Mouse (Mus musculus) inflammation-experienced regulatory T-cells, adult 6 months (primary cell): ENCODE results near the gene Vmn1r172. TPM values are rescaled to one million over a fixed set of nuclear protein-coding genes. Genes with fewer than 3 reads are reported as not detected.
"Not testable (repeated sequence)": the region's sequence is repeated elsewhere in the genome, so short reads cannot be mapped to it uniquely, and the experiment has no call there.

ENCODE experiments used
- ATAC-seq: one replicate; pipeline ENCODE4 v1.8.0; 2017
- polyA plus RNA-seq, 3 experiments: library from polyadenylated mRNA; unstranded; fragments of 100-300 nt; shearing (Covaris generic); gene quantifications; one replicate each; pipeline ENCODE4 v1.2.1; 2017

The Vmn1r172 gene
- polyA plus RNA-seq = not detected

- no peak for ATAC-seq
Observed at GRCm38 (mm10) chr7:23658016-23658415, at the start of gene Vmn1r172. TSS of gene Vmn1r172 (plus strand) at chr7:23658316.

GRCm38 (mm10) chr7:23630422-23630821 is 27.7 kb upstream of the Vmn1r172 start, which contains the start of gene Vmn1r171:
TSS of gene Vmn1r171 (plus strand) at chr7:23630722.
- ATAC-seq = no peak

DNA sequence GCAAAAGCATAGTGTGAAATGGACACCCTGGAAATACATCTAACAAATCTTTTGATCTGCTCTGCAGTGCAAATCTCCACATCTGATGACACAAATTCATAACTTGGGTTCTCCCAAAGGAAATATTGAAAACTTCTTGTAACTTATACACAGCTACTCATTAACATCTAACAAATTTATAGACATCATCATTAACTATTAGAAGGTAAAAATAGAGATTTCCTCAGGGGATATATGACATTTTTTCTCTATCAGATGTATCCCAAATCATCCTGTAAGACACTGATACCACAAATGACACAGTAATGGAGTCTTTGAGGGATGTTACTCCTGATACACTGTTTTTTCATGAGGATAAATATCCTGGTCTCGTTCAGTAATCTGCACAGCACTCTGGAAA is 42.3 kb downstream of the Vmn1r172 start, which contains the start of gene Vmn1r173:
TSS of gene Vmn1r173 (plus strand) at position 301 of the 400 bp plus-strand sequence.
- ATAC-seq = not testable (repeated sequence)

Other genes starting within 250 kb of the Vmn1r172 start
- not detected for gene Vmn1r167, start 151.1 kb upstream of the Vmn1r172 start, polyA plus RNA-seq
- not detected for gene Vmn1r168, start 118.6 kb upstream of the Vmn1r172 start, polyA plus RNA-seq
- not detected for gene Vmn1r169, start 82.8 kb upstream of the Vmn1r172 start, polyA plus RNA-seq
- not detected for gene Vmn1r170, start 52.1 kb upstream of the Vmn1r172 start, polyA plus RNA-seq
- not detected for gene Vmn1r171, start 27.6 kb upstream of the Vmn1r172 start, polyA plus RNA-seq
- under 1 TPM in 1 of 3 experiments, not detected in 2; 0.06 TPM for gene Vmn1r173, start 42.4 kb downstream of the Vmn1r172 start, polyA plus RNA-seq
- gene Vmn1r174, start 94.0 kb downstream of the Vmn1r172 start, polyA plus RNA-seq = under 1 TPM in 1 of 3 experiments, not detected in 2; 0.05 TPM
- not detected for gene Vmn1r175, start 152.3 kb downstream of the Vmn1r172 start, polyA plus RNA-seq
- gene Vmn1r176, start 179.1 kb downstream of the Vmn1r172 start, polyA plus RNA-seq = not detected
- not detected for gene Vmn1r177, start 208.1 kb downstream of the Vmn1r172 start, polyA plus RNA-seq
- gene Vmn1r178, start 233.7 kb downstream of the Vmn1r172 start, polyA plus RNA-seq = not detected